Mouse (Mus musculus): ENCODE measurements at regions not wholly inside any gene's neighbourhood (a gene's known extent, or its start where the extent isn't known, plus 50 kb on each side); places are given as distances from the start of the nearest gene placed in this dataset.

- H3K4me1 ChIP-seq (ENCODE audit: control insufficient read depth, insufficient read depth, low read length): no peaks in the 10 kb centered on the region
- no peaks in the 10 kb centered on the region for H3K27me3 ChIP-seq (ENCODE audit: control insufficient read depth, insufficient read depth, low read length)
- H3K36me3 ChIP-seq (ENCODE audit: control insufficient read depth, insufficient read depth, low read length): no peaks in the 10 kb centered on the region
- H3K9ac ChIP-seq (ENCODE audit: low read length): no peak overlapping the region
- no peak for ATAC-seq (ENCODE audit: insufficient number of reproducible peaks, low FRiP score, low TSS enrichment, low read depth)
- H3K4me3 ChIP-seq (ENCODE audit: low read depth, low read length): no peak overlapping the region
- 94% methylated on average over 8 of the region's 8 CpGs for WGBS
- H3K9me3 ChIP-seq (ENCODE audit: control insufficient read depth, low read length): no peaks in the 10 kb centered on the region
- DNase-seq (ENCODE audit: low spot score): no peak
- no peak overlapping the region for H3K27ac ChIP-seq (replicated peaks; ENCODE audit: low read depth, low read length)
- H3K4me2 ChIP-seq (ENCODE audit: low read depth, severe bottlenecking): no peak overlapping the region
These were observed 186.7 kb downstream of the Atxn7l3b start for GRCm38 (mm10) chr10:112742123-112742522.
